Mouse (Mus musculus) midbrain, embryonic 15.5 days (tissue): ENCODE data around the gene Ankrd63. TPM values are rescaled to one million over a fixed set of nuclear protein-coding genes. Genes with fewer than 3 reads are reported as not detected.

ENCODE experiments used
- ATAC-seq: fragments of 200-750 bp; cut with Nextera tagmentation; replicated peaks from 2 replicates; pipeline ENCODE4 v1.8.0; 2017; ENCODE audit warnings: moderate TSS enrichment
- H3K27ac ChIP-seq: fragments of 300-500 bp; sonication (generic); 2 replicates; pipeline ENCODE4 v1.5.1; 2015; ENCODE audit warnings: mild to moderate bottlenecking, inconsistent platforms
- H3K27me3 ChIP-seq: fragments of 300-500 bp; sonication (generic); replicated peaks from 2 replicates; pipeline ENCODE4 v1.6.1; 2015; ENCODE audit warnings: inconsistent platforms
- H3K36me3 ChIP-seq: fragments of 300-500 bp; sonication (generic); replicated peaks from 2 replicates; pipeline ENCODE4 v1.6.1; 2015; ENCODE audit warnings: inconsistent platforms
- H3K4me1 ChIP-seq: fragments of 300-500 bp; sonication (generic); 2 replicates; pipeline ENCODE4 v1.6.1; 2015; ENCODE audit warnings: inconsistent platforms
- H3K4me2 ChIP-seq: fragments of 300-500 bp; sonication (generic); 2 replicates; pipeline ENCODE4 v1.6.1; 2015; ENCODE audit warnings: inconsistent platforms, mild to moderate bottlenecking, moderate library complexity
- H3K4me3 ChIP-seq: fragments of 300-500 bp; sonication (generic); 2 replicates; pipeline ENCODE4 v1.5.1; 2015; ENCODE audit warnings: mild to moderate bottlenecking, inconsistent platforms
- H3K9ac ChIP-seq: fragments of 300-500 bp; sonication (generic); 2 replicates; pipeline ENCODE4 v1.6.1; 2015; ENCODE audit warnings: mild to moderate bottlenecking, inconsistent platforms
- H3K9me3 ChIP-seq: fragments of 300-500 bp; sonication (generic); 2 replicates; pipeline ENCODE4 v1.6.1; 2016; ENCODE audit warnings: inconsistent platforms
- WGBS: fragments of 180-500 bp; shearing (Covaris S2); methylation state at CpG from one replicate; pipeline ENCODE4 v1.1.7; 2015; ENCODE audit warnings: mixed read lengths; 5-methylcytosine and 5-hydroxymethylcytosine counted together
- polyA plus RNA-seq: library from polyadenylated mRNA; unstranded; fragments of >200 nt; fragmentation: Nextera tagmentation; extraction: Ambion mirVana; gene quantifications from 2 replicates; pipeline ENCODE4 v1.2.1, GENCODE M21; 2015

Gene Ankrd63
- polyA plus RNA-seq, 1 experiment from 2014 or later, result not detected

- no peaks in the 10 kb centered on the region for H3K9me3 ChIP-seq
- 75% methylated on average over 9 of the region's 9 CpGs for WGBS
- no peaks in the 10 kb centered on the region for H3K36me3 ChIP-seq
- no peak overlapping the region for H3K9ac ChIP-seq
- peaks cover 13% of the 10 kb centered on the region for H3K4me1 ChIP-seq
- no peak overlapping the region for H3K27ac ChIP-seq
- ATAC-seq, result no peak
- no peak overlapping the region for H3K4me2 ChIP-seq
- H3K4me3 ChIP-seq, result no peak overlapping the region
- H3K27me3 ChIP-seq, result peaks cover 8% of the 10 kb centered on the region; the same call in 1 of the 2 replicates
These were observed 37.4 kb upstream of the Ankrd63 start for GRCm38 (mm10) chr2:118741183-118741582.

- H3K4me2 ChIP-seq, result no peak overlapping the region
- H3K9ac ChIP-seq, result no peak overlapping the region
- no peaks in the 10 kb centered on the region for H3K9me3 ChIP-seq
- no peaks in the 10 kb centered on the region for H3K36me3 ChIP-seq
- peaks cover 10% of the 10 kb centered on the region; the same call in 1 of the 2 replicates for H3K27me3 ChIP-seq
- no peak overlapping the region for H3K27ac ChIP-seq
- H3K4me1 ChIP-seq, result peaks cover 13% of the 10 kb centered on the region
- ATAC-seq, result no peak
- H3K4me3 ChIP-seq, result no peak overlapping the region
- WGBS, result 72% methylated on average over 3 of the region's 3 CpGs
These were observed 36.6 kb upstream of the Ankrd63 start for GRCm38 (mm10) chr2:118740341-118740740.

- WGBS, result 48% methylated on average over 5 of the region's 5 CpGs
- ATAC-seq, result no peak
- Histone ChIP-seq H3K4me2 (no peak overlapping the region), H3K27me3 (0 out of 2 replicates have a peak, but pooled peaks cover 7% of the 10 kb centered on the region), H3K4me3 (no peak overlapping the region), H3K4me1 (0 out of 2 replicates have a peak, but pooled peaks cover 2% of the 10 kb centered on the region), H3K9ac (no peak overlapping the region), H3K27ac (no peak overlapping the region), H3K9me3 (no peaks in the 10 kb centered on the region), H3K36me3 (no peaks in the 10 kb centered on the region)
These were observed 29.6 kb upstream of the Ankrd63 start for GRCm38 (mm10) chr2:118733341-118733740.

- H3K27me3 ChIP-seq, result 0 out of 2 replicates have a peak, but pooled peaks cover 7% of the 10 kb centered on the region
- no peaks in the 10 kb centered on the region for H3K36me3 ChIP-seq
- H3K4me2 ChIP-seq, result no peak overlapping the region
- H3K9ac ChIP-seq, result no peak overlapping the region
- H3K4me3 ChIP-seq, result no peak overlapping the region
- no peaks in the 10 kb centered on the region for H3K9me3 ChIP-seq
- WGBS, result 84% methylated on average over 5 of the region's 5 CpGs
- no peak for ATAC-seq
- H3K27ac ChIP-seq, result no peak overlapping the region
- H3K4me1 ChIP-seq, result 0 out of 2 replicates have a peak, but pooled peaks cover 2% of the 10 kb centered on the region
These were observed 28.2 kb upstream of the Ankrd63 start for GRCm38 (mm10) chr2:118731981-118732380.

- H3K4me3 ChIP-seq, result no peak overlapping the region
- H3K4me1 ChIP-seq, result 0 out of 2 replicates have a peak, but pooled peaks cover 2% of the 10 kb centered on the region
- no peaks in the 10 kb centered on the region for H3K36me3 ChIP-seq
- no peak overlapping the region for H3K27ac ChIP-seq
- no peaks in the 10 kb centered on the region for H3K9me3 ChIP-seq
- 0 out of 2 replicates have a peak, but pooled peaks cover 5% of the 10 kb centered on the region for H3K27me3 ChIP-seq
- 5% methylated on average over 3 of the region's 3 CpGs for WGBS
- ATAC-seq, result no peak
- no peak overlapping the region for H3K9ac ChIP-seq
- no peak overlapping the region for H3K4me2 ChIP-seq
These were observed 26.8 kb upstream of the Ankrd63 start for GRCm38 (mm10) chr2:118730622-118730915.

GRCm38 (mm10) chr2:118729816-118730621 is 26.3 kb upstream of the Ankrd63 start:
- 0 out of 2 replicates have a peak, but pooled peaks cover 2% of the 10 kb centered on the region for H3K4me1 ChIP-seq
- no peak overlapping the region for H3K9ac ChIP-seq
- H3K4me2 ChIP-seq, result no peak overlapping the region
- H3K36me3 ChIP-seq, result no peaks in the 10 kb centered on the region
- WGBS, result 25% methylated on average over 8 of the region's 8 CpGs
- no peak for ATAC-seq
- no peak overlapping the region for H3K4me3 ChIP-seq
- H3K9me3 ChIP-seq, result no peaks in the 10 kb centered on the region
- 0 out of 2 replicates have a peak, but pooled peaks cover 5% of the 10 kb centered on the region for H3K27me3 ChIP-seq
- H3K27ac ChIP-seq, result no peak overlapping the region

GRCm38 (mm10) chr2:118729194-118729593 is 25.4 kb upstream of the Ankrd63 start:
- 0 out of 2 replicates have a peak, but pooled peaks cover 5% of the 10 kb centered on the region for H3K27me3 ChIP-seq

GRCm38 (mm10) chr2:118728337-118728736 is 24.6 kb upstream of the Ankrd63 start, which contains the start of gene Plcb2:
TSS of gene Plcb2 (minus strand) at chr2:118728438.
- WGBS, result 27% methylated on average over 7 of the region's 7 CpGs
- H3K9ac ChIP-seq, result no peak within 1 kb of the TSS
- no peak within 1 kb of the TSS for H3K4me2 ChIP-seq
- H3K4me1 ChIP-seq, result 0 out of 2 replicates have a peak, but pooled peaks cover 2% of the 10 kb centered on the region
- no peak within 1 kb of the TSS for H3K27ac ChIP-seq
- no peak within 1 kb of the TSS for H3K4me3 ChIP-seq
- ATAC-seq, result no peak
- H3K9me3 ChIP-seq, result no peaks in the 10 kb centered on the region
- H3K27me3 ChIP-seq, result 0 out of 2 replicates have a peak, but pooled peaks cover 5% of the 10 kb centered on the region
- H3K36me3 ChIP-seq, result no peaks in the 10 kb centered on the region

More at GRCm38 (mm10) chr2:118729194-118729593, 25.4 kb upstream of the Ankrd63 start:
- no peak for ATAC-seq
- Histone ChIP-seq H3K4me2 (no peak overlapping the region), H3K27ac (no peak overlapping the region), H3K36me3 (no peaks in the 10 kb centered on the region), H3K9ac (no peak overlapping the region), H3K4me3 (no peak overlapping the region), H3K4me1 (0 out of 2 replicates have a peak, but pooled peaks cover 2% of the 10 kb centered on the region), H3K9me3 (no peaks in the 10 kb centered on the region)
- 56% methylated on average over 4 of the region's 4 CpGs for WGBS

- H3K9me3 ChIP-seq, result no peaks in the 10 kb centered on the region
- 0 out of 2 replicates have a peak, but pooled peaks cover 2% of the 10 kb centered on the region for H3K4me1 ChIP-seq
- no peak overlapping the region for H3K4me2 ChIP-seq
- H3K4me3 ChIP-seq, result no peak overlapping the region
- WGBS, result 32% methylated on average over 9 of the region's 9 CpGs
- H3K27ac ChIP-seq, result no peak overlapping the region
- no peak overlapping the region for H3K9ac ChIP-seq
- H3K36me3 ChIP-seq, result no peaks in the 10 kb centered on the region
- no peak for ATAC-seq
- 0 out of 2 replicates have a peak, but pooled peaks cover 5% of the 10 kb centered on the region for H3K27me3 ChIP-seq
These were observed 24.1 kb upstream of the Ankrd63 start for GRCm38 (mm10) chr2:118727911-118728310.

GRCm38 (mm10) chr2:118726873-118727272 is 23.1 kb upstream of the Ankrd63 start:
- H3K9me3 ChIP-seq, result no peaks in the 10 kb centered on the region
- H3K9ac ChIP-seq, result no peak overlapping the region
- no peak overlapping the region for H3K27ac ChIP-seq
- WGBS, result 83% methylated on average over 2 of the region's 2 CpGs
- no peak overlapping the region for H3K4me2 ChIP-seq
- H3K4me3 ChIP-seq, result no peak overlapping the region
- 0 out of 2 replicates have a peak, but pooled peaks cover 2% of the 10 kb centered on the region for H3K4me1 ChIP-seq
- H3K27me3 ChIP-seq, result 0 out of 2 replicates have a peak, but pooled peaks cover 5% of the 10 kb centered on the region
- ATAC-seq, result no peak
- no peaks in the 10 kb centered on the region for H3K36me3 ChIP-seq

GRCm38 (mm10) chr2:118725511-118725910 is 21.7 kb upstream of the Ankrd63 start:
- H3K4me3 ChIP-seq, result no peak overlapping the region
- 86% methylated on average over 4 of the region's 4 CpGs for WGBS

GRCm38 (mm10) chr2:118723693-118724486 is 20.1 kb upstream of the Ankrd63 start:
- no peaks in the 10 kb centered on the region for H3K9me3 ChIP-seq
- no peaks in the 10 kb centered on the region for H3K27me3 ChIP-seq
- 0 out of 2 replicates have a peak, but pooled peaks cover 2% of the 10 kb centered on the region for H3K4me1 ChIP-seq
- no peak for ATAC-seq
- no peak overlapping the region for H3K4me3 ChIP-seq
- WGBS, result 81% methylated on average over 15 of the region's 15 CpGs
- no peak overlapping the region for H3K4me2 ChIP-seq
- H3K9ac ChIP-seq, result no peak overlapping the region
- no peaks in the 10 kb centered on the region for H3K36me3 ChIP-seq
- H3K27ac ChIP-seq, result no peak overlapping the region

More at GRCm38 (mm10) chr2:118725511-118725910, 21.7 kb upstream of the Ankrd63 start:
- H3K9ac ChIP-seq, result no peak overlapping the region
- no peak overlapping the region for H3K4me2 ChIP-seq
- H3K4me1 ChIP-seq, result 0 out of 2 replicates have a peak, but pooled peaks cover 2% of the 10 kb centered on the region
- ATAC-seq, result no peak
- no peaks in the 10 kb centered on the region for H3K27me3 ChIP-seq
- no peak overlapping the region for H3K27ac ChIP-seq
- H3K9me3 ChIP-seq, result no peaks in the 10 kb centered on the region
- no peaks in the 10 kb centered on the region for H3K36me3 ChIP-seq
